Mouse (Mus musculus): Measurements from ENCODE around the gene Ttc4. TPM values are rescaled to one million over a fixed set of nuclear protein-coding genes. Genes with fewer than 3 reads are reported as not detected.

Gene Ttc4
- polyA plus RNA-seq, 1 experiment: 177 TPM

GRCm38 (mm10) chr4:106688636-106689296 is 10.0 kb upstream of the Ttc4 start:
- no peak for DNase-seq (ENCODE audit: low read depth)
- no peak for TF ChIP-seq POLR2A (IDR thresholded peaks at IDR 0.05; ENCODE audit: borderline replicate concordance, extremely low read depth, insufficient read depth, insufficient read length, poor library complexity, severe bottlenecking)
- no peak for TF ChIP-seq CTCF (IDR thresholded peaks at IDR 0.05; ENCODE audit: borderline replicate concordance, extremely low read depth, insufficient read depth, insufficient read length)

GRCm38 (mm10) chr4:106680955-106681354 is 2.2 kb upstream of the Ttc4 start:
- TF ChIP-seq POLR2A (IDR thresholded peaks at IDR 0.05; ENCODE audit: borderline replicate concordance, extremely low read depth, insufficient read depth, insufficient read length, poor library complexity, severe bottlenecking) (no peak), CTCF (IDR thresholded peaks at IDR 0.05; ENCODE audit: borderline replicate concordance, extremely low read depth, insufficient read depth, insufficient read length) (no peak)
- no peak for DNase-seq (ENCODE audit: low read depth)

GRCm38 (mm10) chr4:106679152-106679551 is 408 bp upstream of the Ttc4 start:
- no peak for DNase-seq (ENCODE audit: low read depth)
- no peak for TF ChIP-seq POLR2A (IDR thresholded peaks at IDR 0.05; ENCODE audit: borderline replicate concordance, extremely low read depth, insufficient read depth, insufficient read length, poor library complexity, severe bottlenecking)
- no peak for TF ChIP-seq CTCF (IDR thresholded peaks at IDR 0.05; ENCODE audit: borderline replicate concordance, extremely low read depth, insufficient read depth, insufficient read length)

- DNase-seq (ENCODE audit: low read depth): no peak
- TF ChIP-seq CTCF (IDR thresholded peaks at IDR 0.05; ENCODE audit: borderline replicate concordance, extremely low read depth, insufficient read depth, insufficient read length) (no peak), POLR2A (IDR thresholded peaks at IDR 0.05; ENCODE audit: borderline replicate concordance, extremely low read depth, insufficient read depth, insufficient read length, poor library complexity, severe bottlenecking) (no peak)
Measured at GRCm38 (mm10) chr4:106676749-106677148, 2.0 kb downstream of the Ttc4 start.

GRCm38 (mm10) chr4:106666546-106666945 is 12.2 kb downstream of the Ttc4 start:
- DNase-seq (ENCODE audit: low read depth): no peak
- TF ChIP-seq CTCF (IDR thresholded peaks at IDR 0.05; ENCODE audit: borderline replicate concordance, extremely low read depth, insufficient read depth, insufficient read length) (no peak), POLR2A (IDR thresholded peaks at IDR 0.05; ENCODE audit: borderline replicate concordance, extremely low read depth, insufficient read depth, insufficient read length, poor library complexity, severe bottlenecking) (no peak)

- TF ChIP-seq POLR2A (IDR thresholded peaks at IDR 0.05; ENCODE audit: borderline replicate concordance, extremely low read depth, insufficient read depth, insufficient read length, poor library complexity, severe bottlenecking) (no peak), CTCF (IDR thresholded peaks at IDR 0.05; ENCODE audit: borderline replicate concordance, extremely low read depth, insufficient read depth, insufficient read length) (no peak)
Measured at GRCm38 (mm10) chr4:106665673-106666072, 13.1 kb downstream of the Ttc4 start.

GRCm38 (mm10) chr4:106665269-106665668 is 13.5 kb downstream of the Ttc4 start:
- DNase-seq (ENCODE audit: low read depth): no peak
- TF ChIP-seq POLR2A (IDR thresholded peaks at IDR 0.05; ENCODE audit: borderline replicate concordance, extremely low read depth, insufficient read depth, insufficient read length, poor library complexity, severe bottlenecking): no peak
- TF ChIP-seq CTCF (IDR thresholded peaks at IDR 0.05; ENCODE audit: borderline replicate concordance, extremely low read depth, insufficient read depth, insufficient read length): no peak

More at GRCm38 (mm10) chr4:106665673-106666072, 13.1 kb downstream of the Ttc4 start:
- no peak for DNase-seq (ENCODE audit: low read depth)

- TF ChIP-seq CTCF (IDR thresholded peaks at IDR 0.05; ENCODE audit: borderline replicate concordance, extremely low read depth, insufficient read depth, insufficient read length) (no peak), POLR2A (IDR thresholded peaks at IDR 0.05; ENCODE audit: borderline replicate concordance, extremely low read depth, insufficient read depth, insufficient read length, poor library complexity, severe bottlenecking) (no peak)
Measured at GRCm38 (mm10) chr4:106664697-106665096, 14.0 kb downstream of the Ttc4 start.

GRCm38 (mm10) chr4:106663956-106664470 is 14.7 kb downstream of the Ttc4 start:
- no peak for DNase-seq (ENCODE audit: low read depth)
- TF ChIP-seq CTCF (IDR thresholded peaks at IDR 0.05; ENCODE audit: borderline replicate concordance, extremely low read depth, insufficient read depth, insufficient read length): no peak
- no peak for TF ChIP-seq POLR2A (IDR thresholded peaks at IDR 0.05; ENCODE audit: borderline replicate concordance, extremely low read depth, insufficient read depth, insufficient read length, poor library complexity, severe bottlenecking)

More at GRCm38 (mm10) chr4:106664697-106665096, 14.0 kb downstream of the Ttc4 start:
- no peak for DNase-seq (ENCODE audit: low read depth)

- DNase-seq (ENCODE audit: low read depth): no peak
- TF ChIP-seq POLR2A (IDR thresholded peaks at IDR 0.05; ENCODE audit: borderline replicate concordance, extremely low read depth, insufficient read depth, insufficient read length, poor library complexity, severe bottlenecking) (no peak), CTCF (IDR thresholded peaks at IDR 0.05; ENCODE audit: borderline replicate concordance, extremely low read depth, insufficient read depth, insufficient read length) (no peak)
Measured at GRCm38 (mm10) chr4:106655681-106656080, 23.1 kb downstream of the Ttc4 start.

- DNase-seq (ENCODE audit: low read depth): no peak
- TF ChIP-seq POLR2A (IDR thresholded peaks at IDR 0.05; ENCODE audit: borderline replicate concordance, extremely low read depth, insufficient read depth, insufficient read length, poor library complexity, severe bottlenecking) (no peak), CTCF (IDR thresholded peaks at IDR 0.05; ENCODE audit: borderline replicate concordance, extremely low read depth, insufficient read depth, insufficient read length) (no peak)
Measured at GRCm38 (mm10) chr4:106653051-106653450, 25.7 kb downstream of the Ttc4 start.

- TF ChIP-seq POLR2A (IDR thresholded peaks at IDR 0.05; ENCODE audit: borderline replicate concordance, extremely low read depth, insufficient read depth, insufficient read length, poor library complexity, severe bottlenecking) (no peak), CTCF (IDR thresholded peaks at IDR 0.05; ENCODE audit: borderline replicate concordance, extremely low read depth, insufficient read depth, insufficient read length) (no peak)
- DNase-seq (ENCODE audit: low read depth): no peak
Measured at GRCm38 (mm10) chr4:106652546-106652945, 26.2 kb downstream of the Ttc4 start.
